Mouse (Mus musculus) spleen, adult 2 months (tissue): Measurements from ENCODE around the gene Hoxd3.

ENCODE experiments used
- CTCF ChIP-seq: fragments of 200-500 bp; IDR thresholded peaks from 2 replicates; pipeline ENCODE4 v1.5.1; 2011; ENCODE audit warnings: mild to moderate bottlenecking, inconsistent platforms; ENCODE audit not compliant: insufficient read depth, insufficient read length, insufficient replicate concordance; ENCODE audit errors: extremely low read depth
- POLR2A ChIP-seq: fragments of 200-500 bp; IDR thresholded peaks from 2 replicates; pipeline ENCODE4 v1.6.1; 2011; ENCODE audit warnings: low read depth, low read length, inconsistent platforms

DNA sequence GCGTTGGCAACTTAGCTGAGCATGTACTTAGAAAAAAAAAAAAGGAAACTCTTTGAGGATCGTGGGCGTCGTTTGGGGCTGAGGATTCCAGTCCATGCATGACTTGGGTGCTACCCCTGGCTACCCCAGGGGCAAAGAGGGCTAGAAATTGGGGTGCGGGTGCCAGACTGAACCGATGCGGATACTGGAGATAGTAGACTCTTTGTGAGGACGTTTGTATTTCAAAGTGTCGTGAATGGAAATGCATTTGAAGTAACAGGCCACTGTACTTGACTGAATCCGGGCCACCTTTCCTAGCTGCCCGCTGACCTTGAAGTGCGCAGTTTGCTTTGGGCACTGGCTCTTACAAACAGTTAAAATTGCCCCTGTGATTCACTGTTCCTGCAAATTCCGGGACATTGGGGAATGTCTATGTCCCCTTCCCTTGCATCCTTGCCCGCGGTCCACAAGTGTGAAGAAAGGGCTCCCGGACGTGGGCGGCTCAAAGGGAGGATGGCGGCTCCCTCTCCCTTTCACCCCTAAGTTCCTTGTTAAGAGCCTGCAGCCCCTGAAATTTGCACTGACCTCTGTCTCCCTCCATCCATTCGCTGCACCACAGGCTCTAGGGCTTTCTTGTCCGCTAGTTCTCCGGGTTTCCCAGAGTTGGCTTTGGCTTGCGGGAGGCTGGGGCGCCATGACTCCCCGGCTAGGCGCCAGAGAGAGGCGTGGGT lies 24.6 kb upstream of the Hoxd3 start:
- TF ChIP-seq CTCF (no peak), POLR2A (no peak)
